Mouse (Mus musculus) liver, adult 2 months (tissue): ENCODE data around the gene Ppbp.

Experiments
- CTCF ChIP-seq: fragments of 200-500 bp; IDR thresholded peaks from 2 replicates; pipeline ENCODE4 v1.5.1; 2011; ENCODE audit warnings: low read depth, low read length, control low read depth
- POLR2A ChIP-seq: fragments of 200-500 bp; IDR thresholded peaks from 2 replicates; pipeline ENCODE4 v1.6.1; 2011; ENCODE audit warnings: low read length, control low read depth; ENCODE audit not compliant: insufficient read depth; ENCODE audit errors: extremely low read depth

DNA sequence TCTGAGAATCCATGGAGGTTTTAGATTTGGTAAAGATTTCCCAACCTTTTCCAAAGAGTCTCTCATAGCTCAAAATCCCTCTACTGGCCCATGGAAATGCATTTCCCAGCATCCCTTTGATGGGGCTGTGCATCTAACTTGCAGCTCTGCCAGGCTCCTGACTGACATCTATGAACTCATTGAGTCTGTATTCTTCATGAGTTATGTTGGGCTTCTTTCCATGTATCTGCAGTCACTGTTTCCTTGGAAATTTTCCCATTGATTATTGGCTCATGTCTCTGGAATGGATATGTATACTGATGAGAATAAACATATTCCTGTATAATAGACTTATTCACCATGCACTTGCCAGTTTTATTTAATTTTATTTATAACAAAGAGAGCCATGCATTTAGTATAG is 37.7 kb downstream of the Ppbp start:
- no peak for TF ChIP-seq CTCF
- TF ChIP-seq POLR2A, result no peak
